Mouse (Mus musculus) lung, adult 2 months (tissue): Measurements from ENCODE around the gene Ewsr1.

Source experiments
- CTCF ChIP-seq: fragments of 200-500 bp; IDR thresholded peaks from 2 replicates; pipeline ENCODE4 v1.5.1; 2011; ENCODE audit warnings: mild to moderate bottlenecking, low read length, control low read depth; ENCODE audit not compliant: insufficient read depth
- POLR2A ChIP-seq: fragments of 200-500 bp; IDR thresholded peaks from 2 replicates; pipeline ENCODE4 v1.6.1; 2011; ENCODE audit warnings: low read depth, mild to moderate bottlenecking, control low read depth, low read length, borderline replicate concordance; ENCODE audit errors: extremely low read depth

DNA sequence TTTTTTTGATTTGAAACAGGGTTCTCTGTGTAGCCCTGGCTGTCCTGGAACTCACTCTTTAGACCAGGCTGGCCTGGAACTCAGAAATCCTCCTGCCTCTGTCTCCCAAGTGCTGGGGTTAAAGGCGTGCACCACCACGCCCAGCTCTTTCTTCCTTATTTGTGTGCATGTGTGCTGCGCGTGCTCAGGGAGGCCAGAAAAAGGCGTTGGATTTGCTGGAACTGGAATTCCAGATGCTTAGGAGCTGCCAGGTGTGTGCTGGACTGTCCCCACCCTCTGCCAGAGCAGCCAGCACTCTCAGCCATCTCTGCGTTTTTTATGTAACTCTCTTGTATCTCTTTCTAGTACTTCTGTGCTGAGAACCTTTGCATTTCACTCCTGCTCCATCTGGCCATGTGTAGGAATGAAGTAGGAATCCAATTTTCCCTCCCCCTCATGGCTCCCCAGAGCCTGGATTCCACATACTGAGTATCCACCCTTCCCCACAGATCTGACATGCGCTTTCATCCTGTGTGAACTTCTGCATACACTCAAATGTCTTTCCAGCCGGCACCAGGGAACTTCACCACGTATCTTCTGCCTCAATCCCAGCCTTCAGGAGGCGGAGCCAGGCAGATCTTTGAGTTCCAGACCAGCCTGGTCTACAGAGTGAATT lies 46.7 kb downstream of the Ewsr1 start:
- TF ChIP-seq CTCF (no peak), POLR2A (no peak)
